Mouse (Mus musculus) kidney, adult 9 months (tissue): ENCODE data around the gene Myh9.
"Not testable (repeated sequence)": the region's sequence is repeated elsewhere in the genome, so short reads cannot be mapped to it uniquely, and the experiment has no call there.

ENCODE experiments used
- DNase-seq: peaks from one replicate; pipeline ENCODE4 v3.0.0; 2022

The Myh9 gene

DNA sequence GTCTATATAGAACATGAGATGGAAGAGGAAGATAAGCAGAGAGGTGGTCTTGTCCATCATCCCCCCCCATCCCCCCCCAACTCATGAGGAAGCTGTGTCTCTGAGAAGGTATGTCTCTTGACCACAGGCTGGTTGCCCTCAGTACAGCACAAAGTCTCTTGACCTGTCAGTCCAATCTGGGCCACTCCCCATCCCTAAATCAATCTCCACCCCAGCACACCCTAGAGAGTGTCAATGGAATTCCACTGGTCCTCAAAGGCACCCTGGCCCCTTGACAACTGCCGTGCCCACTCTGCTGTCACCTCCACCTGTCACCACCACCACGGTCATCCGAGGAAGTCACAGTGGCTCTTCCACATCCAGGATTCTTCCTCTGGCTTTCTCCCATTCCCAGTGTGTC is 93.6 kb downstream of the Myh9 start:
- no peak for DNase-seq

DNA sequence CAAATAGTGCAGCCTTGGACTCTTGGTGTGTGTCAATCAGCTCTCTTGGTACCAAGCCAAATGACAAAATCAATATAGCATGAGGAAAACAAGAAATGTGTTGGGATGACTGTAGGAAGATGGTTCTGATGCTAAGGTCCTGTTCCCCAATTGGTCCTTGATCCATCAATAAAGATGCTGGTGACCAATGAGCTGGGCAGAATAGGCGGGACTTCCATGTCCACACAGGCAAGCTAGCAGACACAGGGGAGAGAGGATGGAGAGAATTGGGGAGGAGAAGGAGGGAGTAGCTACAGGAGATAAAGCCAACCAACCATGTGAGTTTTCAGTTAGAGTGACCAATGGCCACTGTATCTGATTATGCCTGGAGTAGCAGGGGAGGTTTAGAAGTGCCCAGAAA is 95.6 kb downstream of the Myh9 start:
- no peak for DNase-seq

- no peak for DNase-seq
These were observed 96.9 kb downstream of the Myh9 start for GRCm38 (mm10) chr15:77745081-77745480.

DNA sequence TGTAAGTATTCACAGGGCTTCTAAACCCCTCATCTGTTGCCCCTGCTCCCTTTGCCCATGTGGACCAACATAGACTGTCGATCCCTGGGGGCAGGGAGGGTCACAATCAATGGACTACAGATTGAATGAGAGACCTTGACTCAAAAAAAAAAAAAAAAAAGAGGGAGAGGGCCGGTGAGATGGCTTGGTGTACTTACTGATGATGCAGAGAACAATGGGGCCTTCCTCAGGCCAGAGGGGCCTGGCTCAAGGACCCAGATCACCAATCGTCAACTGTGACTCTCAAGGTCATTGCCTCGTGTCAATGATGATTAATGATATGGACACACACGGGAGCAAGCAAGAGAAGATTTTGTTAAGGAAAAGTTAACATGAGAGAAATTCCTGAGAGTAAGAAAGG is 97.3 kb downstream of the Myh9 start:
- no peak for DNase-seq

DNA sequence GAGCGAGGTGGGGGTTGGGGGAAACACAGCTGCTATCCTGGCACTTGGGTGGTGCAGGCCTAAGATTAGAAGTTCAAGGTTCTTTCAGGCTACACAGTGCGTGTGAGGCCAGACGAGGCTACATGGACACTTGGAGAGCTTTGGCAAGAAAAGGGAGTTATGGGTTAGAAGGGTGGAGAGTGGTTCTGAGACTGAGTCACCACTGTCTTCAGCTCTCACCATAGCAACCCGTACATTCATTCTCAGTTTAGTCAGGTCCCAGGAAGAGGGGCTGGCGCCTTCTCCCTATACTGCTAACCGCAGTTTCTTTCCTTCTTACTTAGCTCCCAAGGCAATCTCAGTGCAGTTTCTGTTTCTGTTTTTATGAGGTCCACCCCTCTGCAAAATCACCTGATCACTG is 100.4 kb downstream of the Myh9 start:
- not testable (repeated sequence) for DNase-seq

- DNase-seq: no peak
These were observed 101.3 kb downstream of the Myh9 start for GRCm38 (mm10) chr15:77740511-77741297.

DNA sequence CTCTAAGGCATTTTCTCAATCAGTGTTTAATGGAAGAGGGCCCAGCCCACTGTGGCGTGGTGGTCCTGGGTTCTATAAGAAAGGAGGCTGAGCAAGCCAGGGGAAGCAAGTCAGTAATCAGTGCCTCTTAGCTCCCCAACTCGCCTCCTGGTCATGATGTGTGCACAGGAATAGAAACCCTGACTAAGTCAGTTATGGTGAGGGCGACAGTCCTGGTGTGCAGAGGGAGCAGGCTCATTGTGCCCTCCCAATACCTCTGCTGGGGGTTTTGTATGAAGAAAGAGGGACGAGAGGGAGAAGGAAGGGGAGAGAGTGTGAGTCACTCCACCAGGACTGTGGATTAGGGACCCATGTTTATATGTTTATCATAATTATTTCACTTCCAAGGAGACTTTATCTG is 108.1 kb downstream of the Myh9 start:
- DNase-seq: not testable (repeated sequence)

DNA sequence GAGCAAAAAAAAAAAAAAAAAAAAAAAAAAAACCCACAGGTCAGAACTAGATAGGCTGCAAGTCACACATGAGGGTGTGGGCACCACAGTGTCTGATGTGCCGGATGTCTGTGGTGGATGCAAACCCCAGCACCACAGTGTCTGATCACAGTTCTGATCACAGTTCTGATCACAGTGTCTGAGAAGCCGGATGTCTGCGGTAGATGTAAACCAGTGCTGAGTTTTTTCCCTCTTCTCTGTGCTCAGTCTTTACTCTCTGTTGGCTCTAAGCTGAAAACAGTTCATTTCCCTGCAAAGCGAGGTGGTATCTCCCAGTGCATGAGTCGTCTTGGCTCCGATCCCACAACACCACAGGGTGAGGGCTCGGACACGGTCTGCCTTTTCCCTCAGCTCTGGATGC is 108.6 kb downstream of the Myh9 start:
- not testable (repeated sequence) for DNase-seq

DNA sequence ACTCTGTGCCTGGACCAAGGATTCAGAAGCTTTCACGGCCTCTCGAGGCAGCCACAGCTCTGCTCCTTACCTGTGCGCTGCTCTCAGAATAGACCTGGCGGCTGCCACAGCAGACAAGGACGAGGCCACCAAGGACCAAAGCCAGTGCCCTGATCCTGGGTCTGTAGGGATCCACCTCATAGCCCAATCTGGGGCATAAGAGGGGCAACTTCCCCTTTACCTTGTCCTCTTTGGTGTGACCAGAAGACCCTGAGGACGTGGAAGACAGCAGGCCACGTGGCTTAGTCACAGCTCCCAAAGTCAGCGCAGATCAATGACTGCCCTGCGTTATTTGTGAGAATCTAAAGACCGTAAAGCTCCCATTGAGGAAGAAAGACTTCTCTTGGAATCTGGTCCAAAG is 109.1 kb downstream of the Myh9 start:
- not testable (repeated sequence) for DNase-seq

GRCm38 (mm10) chr15:77731605-77732004 is 110.4 kb downstream of the Myh9 start:
- no peak for DNase-seq

GRCm38 (mm10) chr15:77728739-77729138 is 113.2 kb downstream of the Myh9 start, which contains the start of gene Apol9b:
Gene Apol9b (plus strand): TSS chr15:77729039.
- not testable (repeated sequence) for DNase-seq

GRCm38 (mm10) chr15:77727745-77728144 is 114.2 kb downstream of the Myh9 start:
- DNase-seq: not testable (repeated sequence)

- peak; percentile 19 for DNase-seq
These were observed 114.8 kb downstream of the Myh9 start for GRCm38 (mm10) chr15:77727139-77727538.

DNA sequence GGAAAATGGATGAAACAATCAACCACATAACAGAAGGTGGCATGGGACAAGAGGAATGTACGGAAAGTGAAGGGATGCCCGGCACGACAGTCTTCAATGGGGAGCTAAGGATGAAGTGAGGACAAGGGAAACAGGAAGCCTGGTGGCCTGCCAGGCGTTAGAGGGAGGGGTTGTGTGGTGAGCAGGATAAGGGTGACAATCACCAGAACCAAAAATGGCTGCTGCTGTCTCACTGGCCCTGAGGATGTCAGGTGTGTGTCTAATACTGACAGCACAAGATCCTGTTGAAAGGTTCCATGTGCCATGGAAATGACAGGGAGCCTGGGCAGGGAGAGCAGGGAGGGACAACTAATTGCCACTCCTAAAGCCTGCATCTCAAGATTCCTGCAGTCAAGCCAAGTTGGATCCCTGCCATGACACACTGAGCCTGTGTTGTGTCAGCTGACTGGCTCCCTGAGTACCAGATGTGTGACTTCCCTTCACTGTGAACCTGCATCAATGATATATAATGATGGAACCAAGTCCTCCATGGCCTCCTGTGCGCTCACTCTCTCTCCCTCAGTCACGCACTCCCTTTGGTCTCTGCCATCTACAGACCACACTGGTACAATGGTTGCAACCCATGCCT is 116.5 kb downstream of the Myh9 start:
- DNase-seq: not testable (repeated sequence)

DNA sequence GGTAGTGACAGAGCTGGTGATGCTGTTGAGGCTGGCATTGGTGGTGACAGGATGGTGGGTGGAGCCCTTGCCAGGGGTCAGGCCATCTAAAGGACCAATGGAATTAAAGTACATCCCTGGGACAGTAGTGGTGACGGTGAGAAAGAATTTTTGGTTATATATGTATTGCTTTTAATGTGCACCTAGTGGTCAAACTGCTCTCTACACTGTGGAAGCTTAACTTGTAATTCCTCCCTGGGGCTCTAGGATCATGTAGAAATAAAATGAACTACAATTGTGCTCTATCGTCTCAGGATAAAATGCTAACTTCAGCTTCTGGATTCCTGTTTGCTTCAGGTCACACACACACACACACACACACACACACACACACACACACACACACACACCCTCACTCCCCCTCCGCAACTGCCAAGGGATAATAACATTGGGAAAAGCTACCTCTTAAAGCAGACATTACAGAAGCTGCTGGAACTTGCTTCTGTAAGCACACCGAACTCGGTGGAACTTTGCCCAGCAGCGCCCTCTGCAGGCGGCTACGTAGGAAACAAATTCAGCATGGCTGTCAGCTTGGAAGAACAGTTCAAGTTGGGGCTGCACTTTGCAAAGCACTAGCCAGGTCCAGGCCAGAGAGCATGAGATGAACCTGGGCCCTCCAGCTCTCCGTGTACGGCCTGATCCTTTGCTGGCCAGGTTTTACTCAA is 117.6 kb downstream of the Myh9 start:
- DNase-seq: not testable (repeated sequence)

- not testable (repeated sequence) for DNase-seq
These were observed 120.5 kb downstream of the Myh9 start for GRCm38 (mm10) chr15:77721509-77721908.

GRCm38 (mm10) chr15:77718240-77718639 is 123.7 kb downstream of the Myh9 start:
- DNase-seq: not testable (repeated sequence)
